Mouse (Mus musculus) forebrain, embryonic 13.5 days (tissue): Measurements from ENCODE around the gene Fads2. TPM values are rescaled to one million over a fixed set of nuclear protein-coding genes. Genes with fewer than 3 reads are reported as not detected.
"Not testable (repeated sequence)": the region's sequence is repeated elsewhere in the genome, so short reads cannot be mapped to it uniquely, and the experiment has no call there.

Experiments used
- ATAC-seq: fragments of 200-750 bp; cut with Nextera tagmentation; 2 replicates; pipeline ENCODE4 v1.8.0; 2017
- H3K27ac ChIP-seq: fragments of 300-500 bp; sonication (generic); 2 replicates; pipeline ENCODE4 v1.5.1; 2015; ENCODE audit warnings: inconsistent platforms, mild to moderate bottlenecking, moderate library complexity
- H3K27me3 ChIP-seq: fragments of 300-500 bp; sonication (generic); 2 replicates; pipeline ENCODE4 v1.6.1; 2015; ENCODE audit warnings: mild to moderate bottlenecking, inconsistent platforms
- H3K36me3 ChIP-seq: fragments of 300-500 bp; sonication (generic); 2 replicates; pipeline ENCODE4 v1.6.1; 2015; ENCODE audit warnings: mild to moderate bottlenecking, inconsistent platforms; ENCODE audit not compliant: poor library complexity, severe bottlenecking
- H3K4me1 ChIP-seq: fragments of 300-500 bp; sonication (generic); 2 replicates; pipeline ENCODE4 v1.6.1; 2015; ENCODE audit warnings: inconsistent platforms
- H3K4me2 ChIP-seq: fragments of 300-500 bp; sonication (generic); 2 replicates; pipeline ENCODE4 v1.6.1; 2015; ENCODE audit warnings: inconsistent platforms, mild to moderate bottlenecking, moderate library complexity
- H3K4me3 ChIP-seq: fragments of 300-500 bp; sonication (generic); 2 replicates; pipeline ENCODE4 v1.5.1; 2015; ENCODE audit warnings: mild to moderate bottlenecking, inconsistent platforms
- H3K9ac ChIP-seq: fragments of 300-500 bp; sonication (generic); 2 replicates; pipeline ENCODE4 v1.6.1; 2015; ENCODE audit warnings: mild to moderate bottlenecking, inconsistent platforms
- H3K9me3 ChIP-seq: fragments of 300-500 bp; sonication (generic); replicated peaks from 2 replicates; pipeline ENCODE4 v1.6.1; 2016; ENCODE audit warnings: inconsistent platforms
- WGBS: fragments of 180-500 bp; shearing (Covaris S2); methylation state at CpG from one replicate; pipeline ENCODE4 v1.1.7; 2015; 5-methylcytosine and 5-hydroxymethylcytosine counted together
- polyA plus RNA-seq: library from polyadenylated mRNA; unstranded; fragments of >200 nt; fragmentation: Nextera tagmentation; extraction: Ambion mirVana; gene quantifications from 2 replicates; pipeline ENCODE4 v1.2.1, GENCODE M21; 2015

The Fads2 gene
- 134 and 154 TPM in 2 replicates for polyA plus RNA-seq

- Histone ChIP-seq H3K4me2 (peak within 1 kb of the TSS; percentile 90), H3K27ac (peak within 1 kb of the TSS; percentile 98), H3K36me3 (peaks cover 23% of the 10 kb centered on the region), H3K9me3 (no peaks in the 10 kb centered on the region), H3K9ac (peak within 1 kb of the TSS; percentile 92), H3K27me3 (no peaks in the 10 kb centered on the region), H3K4me3 (peak within 1 kb of the TSS; percentile 85), H3K4me1 (peaks cover 47% of the 10 kb centered on the region)
- peak; percentile 96 for ATAC-seq
- under 1% methylated on average over 40 of the region's 57 CpGs for WGBS
These were observed at the start of gene Fads2 for GRCm38 (mm10) chr19:10101341-10102053. Gene Fads2 (minus strand): TSS chr19:10101746.

GRCm38 (mm10) chr19:10149189-10149588 lies 47.6 kb upstream of the Fads2 start:
- no peaks in the 10 kb centered on the region for H3K27me3 ChIP-seq
- WGBS: 68% methylated on average over 3 of the region's 3 CpGs
- no peak overlapping the region for H3K4me3 ChIP-seq
- ATAC-seq: no peak
- no peak overlapping the region for H3K27ac ChIP-seq
- H3K4me1 ChIP-seq: no peaks in the 10 kb centered on the region
- H3K36me3 ChIP-seq: no peaks in the 10 kb centered on the region
- H3K4me2 ChIP-seq: no peak overlapping the region
- no peak overlapping the region for H3K9ac ChIP-seq
- no peaks in the 10 kb centered on the region for H3K9me3 ChIP-seq

- H3K4me3 ChIP-seq: no peak overlapping the region
- no peaks in the 10 kb centered on the region for H3K27me3 ChIP-seq
- no peaks in the 10 kb centered on the region for H3K9me3 ChIP-seq
- ATAC-seq: no peak
- 83% methylated on average over 6 of the region's 6 CpGs for whole genome bisulfite sequencing
- no peak overlapping the region for H3K4me2 ChIP-seq
- no peak overlapping the region for H3K9ac ChIP-seq
- no peaks in the 10 kb centered on the region for H3K4me1 ChIP-seq
- no peak overlapping the region for H3K27ac ChIP-seq
- no peaks in the 10 kb centered on the region for H3K36me3 ChIP-seq
These were observed 47.0 kb upstream of the Fads2 start for GRCm38 (mm10) chr19:10148555-10148954.

- Histone ChIP-seq H3K36me3 (no peaks in the 10 kb centered on the region), H3K4me3 (no peak overlapping the region)
- no peak for ATAC-seq
These were observed 42.9 kb upstream of the Fads2 start for GRCm38 (mm10) chr19:10144464-10144863.

GRCm38 (mm10) chr19:10143667-10144066 lies 42.1 kb upstream of the Fads2 start:
- Histone ChIP-seq H3K4me3 (no peak overlapping the region), H3K27ac (no peak overlapping the region), H3K36me3 (no peaks in the 10 kb centered on the region), H3K9ac (no peak overlapping the region), H3K4me1 (no peaks in the 10 kb centered on the region), H3K9me3 (no peaks in the 10 kb centered on the region), H3K4me2 (no peak overlapping the region), H3K27me3 (no peaks in the 10 kb centered on the region)
- 14% methylated on average over 2 of the region's 2 CpGs for WGBS
- ATAC-seq: no peak

More at GRCm38 (mm10) chr19:10144464-10144863, 42.9 kb upstream of the Fads2 start:
- no peaks in the 10 kb centered on the region for H3K4me1 ChIP-seq
- 51% methylated on average over 4 of the region's 4 CpGs for WGBS
- H3K4me2 ChIP-seq: no peak overlapping the region
- no peak overlapping the region for H3K9ac ChIP-seq
- no peaks in the 10 kb centered on the region for H3K27me3 ChIP-seq
- no peak overlapping the region for H3K27ac ChIP-seq
- no peaks in the 10 kb centered on the region for H3K9me3 ChIP-seq

- no peaks in the 10 kb centered on the region for H3K36me3 ChIP-seq
- H3K9me3 ChIP-seq: no peaks in the 10 kb centered on the region
- H3K27ac ChIP-seq: no peak overlapping the region
- WGBS: 81% methylated on average over 6 of the region's 6 CpGs
- no peaks in the 10 kb centered on the region for H3K4me1 ChIP-seq
- H3K4me2 ChIP-seq: no peak overlapping the region
- H3K9ac ChIP-seq: no peak overlapping the region
- H3K27me3 ChIP-seq: no peaks in the 10 kb centered on the region
- H3K4me3 ChIP-seq: no peak overlapping the region
- no peak for ATAC-seq
These were observed 38.2 kb upstream of the Fads2 start for GRCm38 (mm10) chr19:10139736-10140135.

- Histone ChIP-seq H3K9me3 (no peaks in the 10 kb centered on the region), H3K9ac (no peak overlapping the region), H3K4me1 (no peaks in the 10 kb centered on the region), H3K27ac (no peak overlapping the region), H3K4me3 (no peak overlapping the region), H3K4me2 (no peak overlapping the region), H3K36me3 (no peaks in the 10 kb centered on the region), H3K27me3 (no peaks in the 10 kb centered on the region)
- ATAC-seq: no peak
- WGBS: 80% methylated on average over 5 of the region's 5 CpGs
These were observed 35.9 kb upstream of the Fads2 start for GRCm38 (mm10) chr19:10137423-10137822.

- no peak for ATAC-seq
- H3K9me3 ChIP-seq: no peaks in the 10 kb centered on the region
- no peaks in the 10 kb centered on the region for H3K36me3 ChIP-seq
- H3K4me2 ChIP-seq: no peak overlapping the region
- no peak overlapping the region for H3K9ac ChIP-seq
- H3K27me3 ChIP-seq: no peaks in the 10 kb centered on the region
- H3K4me3 ChIP-seq: no peak overlapping the region
- no peaks in the 10 kb centered on the region for H3K4me1 ChIP-seq
- 63% methylated on average over 2 of the region's 2 CpGs for WGBS
- H3K27ac ChIP-seq: no peak overlapping the region
These were observed 33.1 kb upstream of the Fads2 start for GRCm38 (mm10) chr19:10134692-10135091.

GRCm38 (mm10) chr19:10129547-10129946 lies 28.0 kb upstream of the Fads2 start:
- H3K27ac ChIP-seq, H3K4me3 ChIP-seq, ATAC-seq, H3K9ac ChIP-seq, H3K4me2 ChIP-seq, H3K9me3 ChIP-seq, H3K36me3 ChIP-seq, H3K27me3 ChIP-seq, H3K4me1 ChIP-seq: not testable (repeated sequence)
- WGBS: 72% methylated on average over 7 of the region's 7 CpGs

- WGBS: 62% methylated on average over 5 of the region's 5 CpGs
- no peaks in the 10 kb centered on the region for H3K9me3 ChIP-seq
These were observed 25.1 kb upstream of the Fads2 start for GRCm38 (mm10) chr19:10126479-10127250.

GRCm38 (mm10) chr19:10123892-10124634 lies 22.5 kb upstream of the Fads2 start:
- H3K9me3 ChIP-seq: no peaks in the 10 kb centered on the region
- no peak overlapping the region for H3K4me2 ChIP-seq
- H3K4me1 ChIP-seq: no peaks in the 10 kb centered on the region
- 74% methylated on average over 7 of the region's 7 CpGs for WGBS
- no peaks in the 10 kb centered on the region for H3K27me3 ChIP-seq
- no peak overlapping the region for H3K4me3 ChIP-seq
- no peaks in the 10 kb centered on the region for H3K36me3 ChIP-seq
- no peak for ATAC-seq
- H3K27ac ChIP-seq: no peak overlapping the region
- H3K9ac ChIP-seq: no peak overlapping the region

More at GRCm38 (mm10) chr19:10126479-10127250, 25.1 kb upstream of the Fads2 start:
- no peak for ATAC-seq
- no peak overlapping the region for H3K9ac ChIP-seq
- H3K4me2 ChIP-seq: no peak overlapping the region
- H3K4me1 ChIP-seq: no peaks in the 10 kb centered on the region
- no peak overlapping the region for H3K4me3 ChIP-seq
- H3K36me3 ChIP-seq: no peaks in the 10 kb centered on the region
- no peak overlapping the region for H3K27ac ChIP-seq
- no peaks in the 10 kb centered on the region for H3K27me3 ChIP-seq
